Mouse (Mus musculus) heart, embryonic 12.5 days (tissue): ENCODE results near the gene Kcnk3. TPM values are rescaled to one million over a fixed set of nuclear protein-coding genes. Genes with fewer than 3 reads are reported as not detected.
A peak's percentile ranks its signal among the peaks of the same experiment; 100 is the strongest.

Experiments
- ATAC-seq: fragments of 200-750 bp; cut with Nextera tagmentation; 2 replicates; pipeline ENCODE4 v1.8.0; 2017; ENCODE audit warnings: moderate TSS enrichment, moderate library complexity; ENCODE audit not compliant: insufficient number of reproducible peaks, low FRiP score
- H3K27ac ChIP-seq: fragments of 300-500 bp; sonication (generic); 2 replicates; pipeline ENCODE4 v1.5.1; 2016; ENCODE audit warnings: mild to moderate bottlenecking, moderate library complexity; ENCODE audit not compliant: poor library complexity, severe bottlenecking
- H3K27me3 ChIP-seq: fragments of 300-500 bp; sonication (generic); replicated peaks from 2 replicates; pipeline ENCODE4 v1.6.1; 2016; ENCODE audit warnings: mild to moderate bottlenecking, moderate library complexity
- H3K36me3 ChIP-seq: fragments of 300-500 bp; sonication (generic); 2 replicates; pipeline ENCODE4 v1.6.1; 2016; ENCODE audit warnings: mild to moderate bottlenecking, moderate library complexity
- H3K4me1 ChIP-seq: fragments of 300-500 bp; sonication (generic); replicated peaks from 2 replicates; pipeline ENCODE4 v1.6.1; 2016; ENCODE audit warnings: mild to moderate bottlenecking
- H3K4me2 ChIP-seq: fragments of 300-500 bp; sonication (generic); 2 replicates; pipeline ENCODE4 v1.6.1; 2016; ENCODE audit warnings: mild to moderate bottlenecking, moderate library complexity
- H3K4me3 ChIP-seq: fragments of 300-500 bp; sonication (generic); 2 replicates; pipeline ENCODE4 v1.5.1; 2016; ENCODE audit warnings: mild to moderate bottlenecking
- H3K9ac ChIP-seq: fragments of 300-500 bp; sonication (generic); 2 replicates; pipeline ENCODE4 v1.6.1; 2016; ENCODE audit warnings: mild to moderate bottlenecking, moderate library complexity
- H3K9me3 ChIP-seq: fragments of 300-500 bp; sonication (generic); replicated peaks from 2 replicates; pipeline ENCODE4 v1.6.1; 2016; ENCODE audit warnings: mild to moderate bottlenecking, moderate library complexity
- WGBS: fragments of 180-500 bp; shearing (Covaris S2); methylation state at CpG from one replicate; pipeline ENCODE4 v1.1.7; 2016; 5-methylcytosine and 5-hydroxymethylcytosine counted together
- polyA plus RNA-seq: library from polyadenylated mRNA; unstranded; fragments of >200 nt; fragmentation: Nextera tagmentation; extraction: Ambion mirVana; gene quantifications from 2 replicates; pipeline ENCODE4 v1.2.1, GENCODE M21; 2016

The Kcnk3 gene
- polyA plus RNA-seq = 45.1 and 46.2 TPM in 2 replicates

- under 1% methylated on average over 24 of the region's 54 CpGs for WGBS
- H3K27ac ChIP-seq = peak within 1 kb of the TSS; percentile 87
These were observed at the start of gene Kcnk3 for GRCm38 (mm10) chr5:30587681-30588300. Gene Kcnk3, plus strand, starts transcription at chr5:30588170.

DNA sequence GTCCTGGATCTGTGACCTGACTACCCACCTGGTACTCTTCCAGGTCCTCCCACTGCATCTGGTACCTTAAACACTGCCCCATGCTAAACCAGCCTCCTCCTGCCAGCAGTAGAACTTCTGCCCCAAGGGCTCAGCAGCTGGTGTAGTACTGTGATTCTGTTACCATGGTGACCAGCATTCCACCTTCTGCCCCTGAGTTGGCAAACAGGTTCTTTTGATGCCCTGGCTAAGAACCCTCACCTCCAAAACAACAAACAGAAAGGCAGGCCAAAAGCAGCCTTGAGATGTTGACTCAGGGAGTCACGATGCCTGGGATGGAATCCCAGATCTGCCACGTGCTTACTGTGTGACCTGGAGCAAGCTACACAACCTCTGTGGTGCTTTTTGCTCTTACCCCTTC, 42.3 kb upstream of the Kcnk3 start, which contains the start of gene Cib4:
Gene Cib4, minus strand, starts transcription at position 139 of the 400 bp plus-strand sequence.
- WGBS = 60% methylated on average over 2 of the region's 2 CpGs
- no peaks in the 10 kb centered on the region for H3K9me3 ChIP-seq
- no peaks in the 10 kb centered on the region for H3K27me3 ChIP-seq
- peaks cover 10% of the 10 kb centered on the region for H3K4me1 ChIP-seq
- no peak within 1 kb of the TSS for H3K4me3 ChIP-seq
- no peak for ATAC-seq
- H3K27ac ChIP-seq = no peak within 1 kb of the TSS
- H3K9ac ChIP-seq = no peak within 1 kb of the TSS
- H3K36me3 ChIP-seq = no peaks in the 10 kb centered on the region
- no peak within 1 kb of the TSS for H3K4me2 ChIP-seq

More at GRCm38 (mm10) chr5:30587681-30588300, at the start of gene Kcnk3:
- Histone ChIP-seq H3K9ac (peak within 1 kb of the TSS; percentile 80), H3K4me1 (peaks cover 69% of the 10 kb centered on the region), H3K4me2 (peak within 1 kb of the TSS; percentile 97), H3K4me3 (peak within 1 kb of the TSS; percentile 70), H3K27me3 (peaks cover 20% of the 10 kb centered on the region), H3K36me3 (no peaks in the 10 kb centered on the region), H3K9me3 (no peaks in the 10 kb centered on the region)
- peak; percentile 66 for ATAC-seq

DNA sequence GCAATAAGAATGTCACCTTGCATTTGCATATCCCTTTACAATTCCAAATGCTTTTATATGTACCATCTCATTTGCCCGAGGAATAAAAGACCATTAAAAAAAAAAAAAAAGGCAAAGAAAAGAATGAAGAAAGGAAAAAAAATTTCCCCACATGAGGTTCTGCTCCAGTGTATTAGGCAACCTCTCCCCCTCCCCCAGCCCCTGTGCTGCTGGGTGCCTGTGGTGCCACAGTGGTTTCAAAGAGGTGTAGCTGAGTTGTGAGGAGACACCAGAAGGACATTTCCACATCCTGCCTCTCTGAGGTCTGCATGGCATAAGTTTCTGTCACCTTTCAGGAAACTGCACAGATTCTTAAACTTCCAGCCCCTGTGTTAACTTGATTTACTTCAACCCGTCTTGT, 39.3 kb upstream of the Kcnk3 start:
- no peaks in the 10 kb centered on the region for H3K36me3 ChIP-seq
- H3K4me2 ChIP-seq = no peak overlapping the region
- H3K4me1 ChIP-seq = peaks cover 10% of the 10 kb centered on the region
- ATAC-seq = no peak
- H3K9ac ChIP-seq = no peak overlapping the region
- no peaks in the 10 kb centered on the region for H3K27me3 ChIP-seq
- no peaks in the 10 kb centered on the region for H3K9me3 ChIP-seq
- WGBS = 68% methylated on average over 2 of the region's 2 CpGs
- H3K27ac ChIP-seq = no peak overlapping the region
- no peak overlapping the region for H3K4me3 ChIP-seq

GRCm38 (mm10) chr5:30550334-30551021, 37.5 kb upstream of the Kcnk3 start:
- Histone ChIP-seq H3K27me3 (no peaks in the 10 kb centered on the region), H3K36me3 (no peaks in the 10 kb centered on the region), H3K4me2 (no peak overlapping the region), H3K27ac (no peak overlapping the region), H3K9me3 (no peaks in the 10 kb centered on the region), H3K4me1 (peaks cover 14% of the 10 kb centered on the region), H3K9ac (no peak overlapping the region), H3K4me3 (no peak overlapping the region)
- WGBS = 63% methylated on average over 9 of the region's 9 CpGs
- ATAC-seq = no peak

- no peak overlapping the region for H3K4me3 ChIP-seq
- 85% methylated on average over 8 of the region's 8 CpGs for WGBS
- ATAC-seq = no peak
- H3K9me3 ChIP-seq = no peaks in the 10 kb centered on the region
- peaks cover 14% of the 10 kb centered on the region for H3K4me1 ChIP-seq
- H3K9ac ChIP-seq = no peak overlapping the region
- H3K27me3 ChIP-seq = no peaks in the 10 kb centered on the region
- no peak overlapping the region for H3K27ac ChIP-seq
- no peak overlapping the region for H3K4me2 ChIP-seq
- no peaks in the 10 kb centered on the region for H3K36me3 ChIP-seq
These were observed 36.8 kb upstream of the Kcnk3 start for GRCm38 (mm10) chr5:30551022-30551638.

GRCm38 (mm10) chr5:30552006-30552405, 36.0 kb upstream of the Kcnk3 start:
- 81% methylated on average over 6 of the region's 6 CpGs for WGBS
- no peak for ATAC-seq
- H3K27me3 ChIP-seq = no peaks in the 10 kb centered on the region
- no peak overlapping the region for H3K9ac ChIP-seq
- no peak overlapping the region for H3K4me3 ChIP-seq
- no peak overlapping the region for H3K27ac ChIP-seq
- no peaks in the 10 kb centered on the region for H3K9me3 ChIP-seq
- H3K4me2 ChIP-seq = no peak overlapping the region
- peaks cover 14% of the 10 kb centered on the region for H3K4me1 ChIP-seq
- H3K36me3 ChIP-seq = no peaks in the 10 kb centered on the region

DNA sequence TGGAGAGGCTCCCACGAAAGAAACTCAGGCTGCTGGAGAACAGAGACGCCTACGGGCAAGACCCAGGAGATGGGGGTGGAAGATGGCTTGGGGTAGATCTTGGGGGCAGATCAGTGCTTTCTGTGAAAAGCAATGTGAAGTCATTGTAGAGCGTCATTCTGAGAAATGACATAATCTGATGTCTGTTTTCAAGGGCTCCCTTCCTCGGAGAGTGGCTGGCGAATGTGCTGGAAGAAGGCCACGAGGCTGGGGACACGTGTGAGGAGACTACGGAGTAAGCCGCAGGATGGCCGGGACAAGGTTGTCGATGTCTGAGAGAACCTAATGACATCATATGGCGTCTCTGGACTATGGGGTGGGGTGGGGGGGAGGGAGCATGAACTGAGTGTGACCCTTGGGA, 34.0 kb upstream of the Kcnk3 start:
- no peak overlapping the region for H3K9ac ChIP-seq
- H3K4me3 ChIP-seq = no peak overlapping the region
- peaks cover 14% of the 10 kb centered on the region for H3K4me1 ChIP-seq
- H3K27ac ChIP-seq = no peak overlapping the region
- ATAC-seq = no peak
- 78% methylated on average over 13 of the region's 13 CpGs for WGBS
- no peaks in the 10 kb centered on the region for H3K9me3 ChIP-seq
- no peaks in the 10 kb centered on the region for H3K27me3 ChIP-seq
- no peaks in the 10 kb centered on the region for H3K36me3 ChIP-seq
- H3K4me2 ChIP-seq = no peak overlapping the region

DNA sequence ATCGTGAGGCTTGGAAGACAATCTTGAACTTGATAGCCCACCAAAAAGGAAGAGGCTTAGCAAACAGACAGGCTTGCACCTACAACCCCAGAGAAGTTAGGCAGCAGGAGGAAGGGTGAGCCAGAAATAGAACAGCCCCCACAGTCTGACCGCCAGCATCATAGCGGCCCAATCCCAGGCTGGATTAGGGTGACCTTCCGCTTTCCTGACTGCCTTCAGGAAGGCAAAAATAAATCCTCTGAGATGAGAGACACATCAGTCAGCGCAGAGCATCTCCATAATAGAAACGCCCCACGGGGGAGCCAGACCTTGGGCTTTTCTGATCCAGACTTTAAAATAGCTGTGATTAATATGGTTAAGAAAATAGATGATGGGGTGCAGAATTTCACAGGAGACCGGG, 33.0 kb upstream of the Kcnk3 start:
- Histone ChIP-seq H3K9me3 (no peaks in the 10 kb centered on the region), H3K4me3 (no peak overlapping the region), H3K27me3 (no peaks in the 10 kb centered on the region), H3K27ac (0 out of 2 replicates have a peak overlapping the region, but pooled peaks have one; percentile 5), H3K4me2 (no peak overlapping the region), H3K36me3 (no peaks in the 10 kb centered on the region), H3K4me1 (peaks cover 18% of the 10 kb centered on the region), H3K9ac (no peak overlapping the region)
- WGBS = 45% methylated on average over 8 of the region's 8 CpGs
- ATAC-seq = no peak

GRCm38 (mm10) chr5:30556284-30556683, 31.7 kb upstream of the Kcnk3 start:
- no peak for ATAC-seq
- no peaks in the 10 kb centered on the region for H3K36me3 ChIP-seq
- WGBS = 54% methylated on average over 3 of the region's 3 CpGs
- peaks cover 23% of the 10 kb centered on the region for H3K4me1 ChIP-seq
- no peaks in the 10 kb centered on the region for H3K9me3 ChIP-seq
- H3K9ac ChIP-seq = no peak overlapping the region
- no peaks in the 10 kb centered on the region for H3K27me3 ChIP-seq
- no peak overlapping the region for H3K4me2 ChIP-seq
- H3K4me3 ChIP-seq = no peak overlapping the region
- H3K27ac ChIP-seq = no peak overlapping the region

GRCm38 (mm10) chr5:30559421-30559820, 28.5 kb upstream of the Kcnk3 start:
- Histone ChIP-seq H3K4me2 (no peak overlapping the region), H3K27me3 (no peaks in the 10 kb centered on the region), H3K9ac (no peak overlapping the region), H3K36me3 (no peaks in the 10 kb centered on the region), H3K4me3 (no peak overlapping the region), H3K4me1 (peaks cover 20% of the 10 kb centered on the region), H3K27ac (no peak overlapping the region), H3K9me3 (no peaks in the 10 kb centered on the region)
- no peak for ATAC-seq
- WGBS = 81% methylated on average over 3 of the region's 3 CpGs

- no peaks in the 10 kb centered on the region for H3K27me3 ChIP-seq
- no peak overlapping the region for H3K4me2 ChIP-seq
- no peaks in the 10 kb centered on the region for H3K9me3 ChIP-seq
- ATAC-seq = no peak; the same call in 1 of the 2 replicates
- no peak overlapping the region for H3K27ac ChIP-seq
- no peaks in the 10 kb centered on the region for H3K36me3 ChIP-seq
- H3K4me3 ChIP-seq = no peak overlapping the region
- H3K4me1 ChIP-seq = peaks cover 14% of the 10 kb centered on the region
- peak overlapping the region; percentile 10; the same call in 1 of the 2 replicates for H3K9ac ChIP-seq
- WGBS = 27% methylated on average over 3 of the region's 3 CpGs
These were observed 27.9 kb upstream of the Kcnk3 start for GRCm38 (mm10) chr5:30559986-30560493.
